Mouse (Mus musculus) midbrain, embryonic 16.5 days (tissue): ENCODE measurements at regions not wholly inside any gene's neighbourhood (a gene's known extent, or its start where the extent isn't known, plus 50 kb on each side); places are given as distances from the start of the nearest gene placed in this dataset.

Source experiments
- ATAC-seq: fragments of 200-750 bp; cut with Nextera tagmentation; 2 replicates; pipeline ENCODE4 v1.8.0; 2017; ENCODE audit warnings: moderate TSS enrichment
- H3K27ac ChIP-seq: fragments of 300-500 bp; sonication (generic); 2 replicates; pipeline ENCODE4 v1.5.1; 2014; ENCODE audit warnings: mild to moderate bottlenecking, low read length, mixed read lengths
- H3K27me3 ChIP-seq: fragments of 300-500 bp; sonication (generic); 2 replicates; pipeline ENCODE4 v1.6.1; 2014; ENCODE audit warnings: low read depth, low read length, mixed read lengths; ENCODE audit not compliant: control insufficient read depth, insufficient read depth
- H3K36me3 ChIP-seq: fragments of 300-500 bp; sonication (generic); 2 replicates; pipeline ENCODE4 v1.6.1; 2014; ENCODE audit warnings: mild to moderate bottlenecking, low read length, moderate library complexity, mixed read lengths; ENCODE audit not compliant: control insufficient read depth, insufficient read depth
- H3K4me1 ChIP-seq: fragments of 300-500 bp; sonication (generic); 2 replicates; pipeline ENCODE4 v1.6.1; 2014; ENCODE audit warnings: mild to moderate bottlenecking, low read length, mixed read lengths; ENCODE audit not compliant: control insufficient read depth, insufficient read depth
- H3K4me2 ChIP-seq: fragments of 300-500 bp; sonication (generic); 2 replicates; pipeline ENCODE4 v1.6.1; 2014; ENCODE audit warnings: mild to moderate bottlenecking, low read length, mixed read lengths
- H3K4me3 ChIP-seq: fragments of 300-500 bp; sonication (generic); 2 replicates; pipeline ENCODE4 v1.5.1; 2014; ENCODE audit warnings: low read depth, mild to moderate bottlenecking, low read length, moderate library complexity, mixed read lengths
- H3K9ac ChIP-seq: fragments of 300-500 bp; sonication (generic); 2 replicates; pipeline ENCODE4 v1.6.1; 2014; ENCODE audit warnings: low read depth, low read length, mixed read lengths
- H3K9me3 ChIP-seq: fragments of 300-500 bp; sonication (generic); replicated peaks from 2 replicates; pipeline ENCODE4 v1.6.1; 2014; ENCODE audit warnings: mild to moderate bottlenecking, low read length, mixed read lengths; ENCODE audit not compliant: control insufficient read depth, poor library complexity, severe bottlenecking
- WGBS: fragments of 180-500 bp; shearing (Covaris S2); extraction: QIAGEN DNeasy Blood & Tissue Kit; methylation state at CpG from one replicate; pipeline ENCODE4 v1.1.7; 2014; 5-methylcytosine and 5-hydroxymethylcytosine counted together

GRCm38 (mm10) chr12:69447962-69448767, 75.9 kb upstream of the Gm9887 start:
- no peak for ATAC-seq
- Histone ChIP-seq H3K9ac (no peak overlapping the region), H3K27me3 (no peaks in the 10 kb centered on the region), H3K4me3 (no peak overlapping the region), H3K36me3 (no peaks in the 10 kb centered on the region), H3K9me3 (no peaks in the 10 kb centered on the region), H3K27ac (0 out of 2 replicates have a peak overlapping the region, but pooled peaks have one; percentile 20), H3K4me2 (no peak overlapping the region), H3K4me1 (peaks cover 17% of the 10 kb centered on the region)
- WGBS, result 69% methylated on average over 14 of the region's 14 CpGs

GRCm38 (mm10) chr12:69447322-69447827, 75.1 kb upstream of the Gm9887 start:
- peak overlapping the region; percentile 54 for H3K4me2 ChIP-seq

GRCm38 (mm10) chr12:69446468-69447321, 74.4 kb upstream of the Gm9887 start:
- Histone ChIP-seq H3K9me3 (no peaks in the 10 kb centered on the region), H3K9ac (peak overlapping the region; percentile 50), H3K27me3 (no peaks in the 10 kb centered on the region), H3K36me3 (no peaks in the 10 kb centered on the region), H3K4me1 (peaks cover 17% of the 10 kb centered on the region), H3K4me3 (peak overlapping the region; percentile 21; the same call in 1 of the 2 replicates), H3K27ac (peak overlapping the region; percentile 70), H3K4me2 (peak overlapping the region; percentile 54)
- ATAC-seq, result peak; percentile 88
- 21% methylated on average over 17 of the region's 17 CpGs for WGBS

More at GRCm38 (mm10) chr12:69447322-69447827, 75.1 kb upstream of the Gm9887 start:
- Histone ChIP-seq H3K4me1 (peaks cover 17% of the 10 kb centered on the region), H3K9me3 (no peaks in the 10 kb centered on the region), H3K9ac (no peak overlapping the region), H3K36me3 (no peaks in the 10 kb centered on the region), H3K27me3 (no peaks in the 10 kb centered on the region), H3K4me3 (no peak overlapping the region), H3K27ac (peak overlapping the region; percentile 70; the same call in 1 of the 2 replicates)
- ATAC-seq, result no peak
- WGBS, result 72% methylated on average over 9 of the region's 9 CpGs

- Histone ChIP-seq H3K9ac (peak overlapping the region; percentile 22), H3K4me3 (no peak overlapping the region), H3K4me1 (peaks cover 17% of the 10 kb centered on the region), H3K27ac (peak overlapping the region; percentile 70), H3K9me3 (no peaks in the 10 kb centered on the region), H3K36me3 (no peaks in the 10 kb centered on the region), H3K27me3 (no peaks in the 10 kb centered on the region), H3K4me2 (peak overlapping the region; percentile 54)
- ATAC-seq, result peak; percentile 88
- WGBS, result 8% methylated on average over 10 of the region's 10 CpGs
Observed at GRCm38 (mm10) chr12:69446085-69446467, 73.8 kb upstream of the Gm9887 start.

GRCm38 (mm10) chr12:69442321-69442720, 70.1 kb upstream of the Gm9887 start:
- Histone ChIP-seq H3K9ac (no peak overlapping the region), H3K36me3 (no peaks in the 10 kb centered on the region), H3K4me1 (peaks cover 14% of the 10 kb centered on the region), H3K4me2 (no peak overlapping the region), H3K4me3 (no peak overlapping the region), H3K9me3 (no peaks in the 10 kb centered on the region), H3K27me3 (no peaks in the 10 kb centered on the region), H3K27ac (no peak overlapping the region)
- ATAC-seq, result no peak
- WGBS, result 28% methylated on average over 6 of the region's 6 CpGs

- Histone ChIP-seq H3K4me2 (no peak overlapping the region), H3K36me3 (no peaks in the 10 kb centered on the region), H3K27ac (no peak overlapping the region), H3K9ac (no peak overlapping the region), H3K9me3 (no peaks in the 10 kb centered on the region), H3K27me3 (no peaks in the 10 kb centered on the region), H3K4me1 (peaks cover 8% of the 10 kb centered on the region), H3K4me3 (no peak overlapping the region)
- no peak for ATAC-seq
- WGBS, result 92% methylated on average over 4 of the region's 4 CpGs
Observed at GRCm38 (mm10) chr12:69441764-69442163, 69.5 kb upstream of the Gm9887 start.

GRCm38 (mm10) chr12:69438271-69438670, 66.0 kb upstream of the Gm9887 start:
- no peak overlapping the region for H3K4me3 ChIP-seq
- no peaks in the 10 kb centered on the region for H3K27me3 ChIP-seq
- no peaks in the 10 kb centered on the region for H3K9me3 ChIP-seq
- no peaks in the 10 kb centered on the region for H3K4me1 ChIP-seq
- no peaks in the 10 kb centered on the region for H3K36me3 ChIP-seq
- no peak for ATAC-seq
- no peak overlapping the region for H3K9ac ChIP-seq
- H3K27ac ChIP-seq, result no peak overlapping the region
- no peak overlapping the region for H3K4me2 ChIP-seq
- WGBS, result 87% methylated on average over 5 of the region's 5 CpGs

GRCm38 (mm10) chr12:69436839-69437501, 64.7 kb upstream of the Gm9887 start:
- Histone ChIP-seq H3K27me3 (no peaks in the 10 kb centered on the region), H3K4me1 (no peaks in the 10 kb centered on the region), H3K36me3 (no peaks in the 10 kb centered on the region), H3K9me3 (no peaks in the 10 kb centered on the region), H3K27ac (no peak overlapping the region), H3K9ac (no peak overlapping the region), H3K4me2 (no peak overlapping the region), H3K4me3 (no peak overlapping the region)
- 14% methylated on average over 10 of the region's 10 CpGs for WGBS
- ATAC-seq, result no peak
